Mouse (Mus musculus) embryonic fibroblast, embryonic 13.5 days (primary cell): Measurements from ENCODE around the gene Fbxo40. TPM values are rescaled to one million over a fixed set of nuclear protein-coding genes. Genes with fewer than 3 reads are reported as not detected.

Experiments
- H3K27ac ChIP-seq: 2 replicates; pipeline ENCODE4 v1.5.1; 2012; ENCODE audit warnings: low read length, control low read depth, inconsistent platforms; ENCODE audit not compliant: insufficient read depth
- H3K4me1 ChIP-seq: 2 replicates; pipeline ENCODE4 v1.6.1; 2011; ENCODE audit warnings: low read length; ENCODE audit not compliant: control insufficient read depth, insufficient read depth
- H3K4me3 ChIP-seq: 2 replicates; pipeline ENCODE4 v1.5.1; 2011; ENCODE audit warnings: mild to moderate bottlenecking, control low read depth, low read length; ENCODE audit not compliant: insufficient read depth
- CTCF ChIP-seq: IDR thresholded peaks from 2 replicates; pipeline ENCODE4 v1.5.1; 2011; ENCODE audit warnings: mild to moderate bottlenecking, control low read depth, low read length, moderate library complexity, borderline replicate concordance; ENCODE audit not compliant: insufficient read depth
- POLR2A ChIP-seq: IDR thresholded peaks from 2 replicates; pipeline ENCODE4 v1.6.1; 2011; ENCODE audit warnings: low read depth, mild to moderate bottlenecking, control low read depth, low read length, moderate library complexity
- polyA plus RNA-seq: library from polyadenylated mRNA; stranded (reverse); fragments of >200 nt; gene quantifications from 2 replicates; pipeline ENCODE4 v1.2.4, GENCODE M21; 2011; ENCODE audit warnings: low read depth; ENCODE audit not compliant: missing spikeins, insufficient read length

The Fbxo40 gene
- not detected in 2 replicates for polyA plus RNA-seq

- no peak within 1 kb of the TSS for H3K27ac ChIP-seq
- H3K4me1 ChIP-seq = no peaks in the 10 kb centered on the region
- no peak within 1 kb of the TSS for H3K4me3 ChIP-seq
- TF ChIP-seq POLR2A = no peak
- TF ChIP-seq CTCF = no peak
Measured at GRCm38 (mm10) chr16:36989999-36990625, at the start of gene Fbxo40. TSS of gene Fbxo40 (minus strand) at chr16:36990467.

GRCm38 (mm10) chr16:37034751-37035150, 44.5 kb upstream of the Fbxo40 start:
- TF ChIP-seq POLR2A (no peak), CTCF (no peak)
- Histone ChIP-seq H3K4me1 (no peaks in the 10 kb centered on the region), H3K4me3 (no peak overlapping the region), H3K27ac (no peak overlapping the region)

- no peaks in the 10 kb centered on the region for H3K4me1 ChIP-seq
- no peak for TF ChIP-seq CTCF
- TF ChIP-seq POLR2A = no peak
- no peak overlapping the region for H3K27ac ChIP-seq
- H3K4me3 ChIP-seq = no peak overlapping the region
Measured at GRCm38 (mm10) chr16:37031996-37032395, 41.7 kb upstream of the Fbxo40 start.

GRCm38 (mm10) chr16:37027581-37027980, 37.3 kb upstream of the Fbxo40 start:
- Histone ChIP-seq H3K4me1 (no peaks in the 10 kb centered on the region), H3K27ac (no peak overlapping the region), H3K4me3 (no peak overlapping the region)
- TF ChIP-seq POLR2A (no peak), CTCF (no peak)

GRCm38 (mm10) chr16:37012336-37012735, 22.1 kb upstream of the Fbxo40 start:
- peak overlapping the region; percentile 93 for H3K4me3 ChIP-seq
- no peak overlapping the region for H3K27ac ChIP-seq
- peaks cover 2% of the 10 kb centered on the region; the same call in 1 of the 2 replicates for H3K4me1 ChIP-seq
- TF ChIP-seq CTCF (no peak), POLR2A (no peak)

GRCm38 (mm10) chr16:37011922-37012289, 21.6 kb upstream of the Fbxo40 start:
- TF ChIP-seq CTCF = no peak
- no peak for TF ChIP-seq POLR2A
- Histone ChIP-seq H3K27ac (no peak overlapping the region), H3K4me1 (peaks cover 2% of the 10 kb centered on the region; the same call in 1 of the 2 replicates), H3K4me3 (peak overlapping the region; percentile 93)

- TF ChIP-seq CTCF (no peak), POLR2A (peak; percentile 48; the same call in 1 of the 2 replicates)
- H3K27ac ChIP-seq = peak within 1 kb of the TSS; percentile 53; the same call in 1 of the 2 replicates
- H3K4me1 ChIP-seq = peaks cover 2% of the 10 kb centered on the region; the same call in 1 of the 2 replicates
- peak within 1 kb of the TSS; percentile 93 for H3K4me3 ChIP-seq
Measured at GRCm38 (mm10) chr16:37011061-37011921, 21.0 kb upstream of the Fbxo40 start, which contains the start of gene Polq. TSS of gene Polq (plus strand) at chr16:37011786.

GRCm38 (mm10) chr16:37010370-37010769, 20.1 kb upstream of the Fbxo40 start:
- TF ChIP-seq POLR2A (no peak), CTCF (no peak)
- no peak overlapping the region for H3K4me3 ChIP-seq
- peaks cover 2% of the 10 kb centered on the region; the same call in 1 of the 2 replicates for H3K4me1 ChIP-seq
- 0 out of 2 replicates have a peak overlapping the region, but pooled peaks have one; percentile 1 for H3K27ac ChIP-seq

- Histone ChIP-seq H3K4me3 (no peak overlapping the region), H3K27ac (no peak overlapping the region), H3K4me1 (peaks cover 2% of the 10 kb centered on the region; the same call in 1 of the 2 replicates)
- TF ChIP-seq CTCF = no peak
- TF ChIP-seq POLR2A = no peak
Measured at GRCm38 (mm10) chr16:37009262-37009661, 19.0 kb upstream of the Fbxo40 start.

GRCm38 (mm10) chr16:36999366-36999972, 9.2 kb upstream of the Fbxo40 start:
- no peak for TF ChIP-seq POLR2A
- TF ChIP-seq CTCF = no peak
- Histone ChIP-seq H3K27ac (no peak overlapping the region), H3K4me1 (no peaks in the 10 kb centered on the region), H3K4me3 (no peak overlapping the region)

GRCm38 (mm10) chr16:36997650-36998049, 7.4 kb upstream of the Fbxo40 start:
- TF ChIP-seq CTCF = no peak
- TF ChIP-seq POLR2A = no peak
- Histone ChIP-seq H3K4me3 (no peak overlapping the region), H3K27ac (no peak overlapping the region), H3K4me1 (no peaks in the 10 kb centered on the region)
